Mouse (Mus musculus) small intestine, adult 2 months (tissue): ENCODE measurements around the gene Pycr1.

ENCODE experiments used
- CTCF ChIP-seq: fragments of 200-500 bp; IDR thresholded peaks from 2 replicates; pipeline ENCODE4 v1.5.1; 2012; ENCODE audit warnings: low read depth, mild to moderate bottlenecking, control low read depth, inconsistent platforms, low read length, moderate library complexity, mixed read lengths; ENCODE audit not compliant: insufficient replicate concordance, insufficient read length; ENCODE audit errors: extremely low read depth
- POLR2A ChIP-seq: fragments of 200-500 bp; IDR thresholded peaks from 2 replicates; pipeline ENCODE4 v1.6.1; 2012; ENCODE audit warnings: low read depth, mild to moderate bottlenecking, control low read depth, inconsistent platforms, low read length, moderate library complexity

DNA sequence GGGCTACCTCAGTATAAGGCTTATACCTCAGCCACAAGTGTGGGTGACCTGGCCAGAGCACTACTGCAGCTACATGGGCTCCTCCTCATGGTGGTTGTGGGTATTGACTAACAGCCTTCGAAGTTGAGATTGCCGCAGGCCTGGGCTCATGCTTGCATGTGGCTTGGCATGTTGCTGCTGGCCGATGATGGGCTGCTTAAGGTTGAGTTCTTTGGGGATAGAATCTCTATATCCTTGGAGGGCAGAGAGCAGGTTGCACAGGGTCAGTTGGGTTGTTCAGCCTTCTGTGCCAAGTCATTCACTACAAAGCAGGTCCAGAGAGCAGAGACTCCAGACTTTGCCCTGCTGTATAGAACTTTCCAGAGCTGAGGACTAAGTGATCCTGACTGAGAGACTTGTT lies 36.3 kb upstream of the Pycr1 start:
- TF ChIP-seq POLR2A (no peak), CTCF (peak; percentile 46; the same call in 1 of the 2 replicates)
